Mouse (Mus musculus): ENCODE measurements around the gene Foxn3. TPM values are rescaled to one million over a fixed set of nuclear protein-coding genes. Genes with fewer than 3 reads are reported as not detected.

Gene Foxn3
- 42.0 and 57.2 TPM in 2 replicates for polyA plus RNA-seq (2015; fragmentation: Nextera tagmentation; extraction: Ambion mirVana)

DNA sequence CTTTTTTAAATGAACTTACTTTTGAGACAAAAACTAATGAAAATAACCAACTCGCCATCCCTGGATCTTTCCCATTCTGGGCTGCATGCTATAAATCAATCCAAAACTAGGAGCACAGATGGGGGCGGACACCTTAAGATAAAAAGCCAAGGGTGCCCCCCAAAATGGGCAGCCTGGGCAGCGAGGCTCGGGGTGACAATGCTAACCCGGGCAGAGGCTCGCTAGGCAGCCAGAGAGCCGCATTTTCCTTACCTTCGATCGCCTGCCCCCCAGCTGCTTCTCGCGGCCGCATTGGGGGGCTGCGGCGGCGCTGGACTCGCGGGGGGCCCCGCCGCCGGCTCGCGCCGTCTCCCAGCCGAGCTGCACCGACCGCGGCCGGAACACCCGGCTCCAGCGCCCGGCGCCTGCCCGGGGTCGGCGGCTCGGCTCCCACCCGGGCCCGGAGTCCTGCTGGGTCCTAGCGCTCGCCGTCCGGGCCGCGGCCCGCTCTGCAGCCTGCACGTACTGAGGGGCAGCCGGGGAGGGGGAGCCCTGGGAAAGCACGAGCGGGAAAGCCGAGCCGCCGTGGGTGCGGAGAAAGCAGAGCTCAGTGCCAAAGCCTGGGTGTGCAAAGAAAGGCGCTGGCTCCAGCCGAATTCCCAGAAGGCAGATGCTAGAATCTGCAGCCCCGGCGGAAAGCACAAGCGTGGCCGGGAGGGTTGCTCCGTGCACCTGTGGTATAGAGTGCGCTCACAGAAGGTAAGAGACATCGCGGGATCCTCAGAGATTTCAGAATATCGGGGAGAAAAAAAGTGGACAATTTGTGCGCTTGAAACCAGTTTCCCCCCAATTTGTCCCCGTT is at the start of gene Foxn3:
TSS of gene Foxn3 (minus strand) at position 364 of the 841 bp plus-strand sequence.

Measured in spleen, postnatal 0 days (tissue).